Comparison of ENCODE assay signal across 8 mouse cellular contexts in genomic region chr17:53478066-53478857, GRCm38 (mm10). TPM values are rescaled to one million over a fixed set of nuclear protein-coding genes. Genes with fewer than 3 reads are reported as not detected.
DNase-seq lines count a peak whose midpoint lies in the region; ATAC-seq lines count a peak whose summit lies in the region.

No protein-coding gene starts in this region.

- no peaks in the 10 kb centered on the region for H3K9me3 ChIP-seq in hindbrain, embryonic 16.5 days (ENCODE audit: control insufficient read depth, low read length)
- H3K9me3 ChIP-seq in midbrain, embryonic 11.5 days (ENCODE audit: control insufficient read depth, low read length), result no peaks in the 10 kb centered on the region

- no peaks in the 10 kb centered on the region for H3K36me3 ChIP-seq in hindbrain, embryonic 16.5 days (ENCODE audit: control insufficient read depth, insufficient read depth, low read length)
- no peaks in the 10 kb centered on the region for H3K36me3 ChIP-seq in midbrain, embryonic 11.5 days (ENCODE audit: control insufficient read depth, insufficient read depth, low read length)

- peak overlapping the region; percentile 94 for H3K9ac ChIP-seq in hindbrain, embryonic 16.5 days (ENCODE audit: low read depth, low read length)
- peak overlapping the region; percentile 92 for H3K9ac ChIP-seq in midbrain, embryonic 11.5 days (ENCODE audit: low read length)

- 8% methylated on average over 15 of the region's 15 CpGs for WGBS in hindbrain, embryonic 16.5 days
- WGBS in midbrain, embryonic 11.5 days, result 9% methylated on average over 15 of the region's 15 CpGs

- no peaks in the 10 kb centered on the region for H3K27me3 ChIP-seq in hindbrain, embryonic 16.5 days (replicated peaks; ENCODE audit: control insufficient read depth, insufficient read depth, low read length)
- no peaks in the 10 kb centered on the region for H3K27me3 ChIP-seq in midbrain, embryonic 11.5 days (ENCODE audit: control insufficient read depth, insufficient read depth, low read length)

- H3K4me2 ChIP-seq in hindbrain, embryonic 16.5 days (ENCODE audit: low read length), result peak overlapping the region; percentile 80
- peak overlapping the region; percentile 62 for H3K4me2 ChIP-seq in midbrain, embryonic 11.5 days

- ATAC-seq in hindbrain, embryonic 16.5 days, result no peak
- ATAC-seq in midbrain, embryonic 11.5 days (ENCODE audit: low FRiP score), result no peak

- peak overlapping the region; percentile 80 for H3K4me3 ChIP-seq in brown adipose tissue, adult 24 weeks (ENCODE audit: insufficient read depth, low read depth, low read length)
- peak overlapping the region; percentile 100 for H3K4me3 ChIP-seq in hindbrain, embryonic 16.5 days (ENCODE audit: low read length)
- H3K4me3 ChIP-seq in midbrain, embryonic 11.5 days (ENCODE audit: low read depth, low read length), result peak overlapping the region; percentile 95

- peak; percentile 13 for DNase-seq in kidney, adult 9 months
- DNase-seq in kidney, postnatal 10 days, result no peak
- DNase-seq in midbrain, embryonic 11.5 days (ENCODE audit: low spot score, missing footprints), result no peak
- DNase-seq in spleen, adult 12 weeks (ENCODE audit: low spot score), result no peak
- DNase-seq in natural killer cell, adult 2 months (ENCODE audit: low spot score in 2 of 2), result no peak
- DNase-seq in cerebellum, postnatal 4 days (ENCODE audit: low spot score in 2 of 2), result no peak

- peak overlapping the region; percentile 98 for H3K27ac ChIP-seq in brown adipose tissue, adult 24 weeks (replicated peaks; ENCODE audit: low read depth, low read length)
- H3K27ac ChIP-seq in hindbrain, embryonic 16.5 days (ENCODE audit: low read depth, low read length), result peak overlapping the region; percentile 100
- peak overlapping the region; percentile 97 for H3K27ac ChIP-seq in midbrain, embryonic 11.5 days (ENCODE audit: low read depth, low read length)

- H3K4me1 ChIP-seq in brown adipose tissue, adult 24 weeks (ENCODE audit: control insufficient read depth, insufficient read depth, insufficient read length, low read length), result peaks cover 8% of the 10 kb centered on the region; the same call in 1 of the 2 replicates
- H3K4me1 ChIP-seq in hindbrain, embryonic 16.5 days (ENCODE audit: control insufficient read depth, insufficient read depth, low read depth, low read length), result peaks cover 18% of the 10 kb centered on the region
- H3K4me1 ChIP-seq in midbrain, embryonic 11.5 days (ENCODE audit: control insufficient read depth, insufficient read depth, low read length), result peaks cover 13% of the 10 kb centered on the region

RNA-seq across cellular contexts. Expression of gene Rab5a, which starts 0.8 kb away (rescaled TPM):
- polyA plus RNA-seq in brown adipose tissue, adult 24 weeks (2012; ENCODE audit: insufficient read depth, insufficient read length, missing spikeins), result 58.7 and 61.9 TPM in 2 replicates
- polyA plus RNA-seq in hindbrain, embryonic 16.5 days (2015; fragmentation: Nextera tagmentation; extraction: Ambion mirVana), result 103 and 111 TPM in 2 replicates
- 97.5 and 99.9 TPM in 2 replicates for polyA plus RNA-seq in midbrain, embryonic 11.5 days (2014; fragmentation: Nextera tagmentation; extraction: Ambion mirVana)

RNA-seq across cellular contexts. Expression of gene Efhb, which starts 15.1 kb away (rescaled TPM):
- not detected in 2 replicates for polyA plus RNA-seq in brown adipose tissue, adult 24 weeks (2012; ENCODE audit: insufficient read depth, insufficient read length, missing spikeins)
- 0.80 and 1.3 TPM in 2 replicates for polyA plus RNA-seq in hindbrain, embryonic 16.5 days (2015; fragmentation: Nextera tagmentation; extraction: Ambion mirVana)
- 0.26 and 0.65 TPM in 2 replicates for polyA plus RNA-seq in midbrain, embryonic 11.5 days (2014; fragmentation: Nextera tagmentation; extraction: Ambion mirVana)
